Mouse (Mus musculus) frontal cortex, postnatal 10 days (tissue): ENCODE measurements around the gene Mis12.

Experiments
- DNase-seq, 2 experiments: peaks; one replicate each; pipeline ENCODE4 v3.0.0; 2022; ENCODE audit warnings: low spot score in 2 of 2, mixed read lengths in 1 of 2

Mis12 gene

GRCm38 (mm10) chr11:71019201-71020068, at the start of gene Mis12, which contains the start of gene Derl2:
Mis12 (plus strand) TSS chr11:71019611.
Derl2 (minus strand) TSS chr11:71019841.
- DNase-seq: peak; percentile 99

DNA sequence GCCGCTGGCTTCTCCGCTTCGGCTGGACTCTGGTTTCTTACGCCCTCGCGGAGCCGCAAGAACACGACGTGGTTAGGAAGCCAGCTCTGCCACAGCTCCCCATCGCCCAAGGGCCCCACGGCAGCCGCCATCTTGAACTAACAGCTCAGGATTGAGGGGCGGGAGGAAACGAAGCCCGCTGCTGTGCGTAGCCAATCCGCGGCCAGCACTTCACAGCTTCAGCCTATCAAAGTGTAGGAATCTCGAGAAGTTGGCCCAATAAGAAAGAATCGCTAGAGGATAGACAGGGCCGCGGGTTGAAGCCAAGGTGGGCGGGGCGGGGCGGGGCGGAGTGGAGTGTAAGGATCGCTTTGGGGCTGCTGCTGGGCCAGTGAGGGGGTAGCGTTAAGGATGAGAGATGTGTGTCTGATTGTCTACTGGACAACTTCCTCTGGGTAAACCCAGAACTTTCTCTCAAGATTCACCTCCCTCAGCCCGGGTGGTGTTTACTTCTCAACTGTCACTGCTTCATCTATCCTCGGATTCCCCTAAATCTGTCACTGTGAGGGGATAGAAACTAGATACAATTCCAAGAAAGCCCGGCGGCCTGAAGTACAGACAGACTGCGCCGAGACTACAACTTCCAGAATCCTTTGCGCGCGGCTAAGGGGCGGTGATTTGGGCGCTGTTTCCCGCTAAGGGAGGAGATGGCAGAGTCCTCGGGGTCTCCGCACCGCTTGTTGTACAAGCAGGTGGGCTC, 49.4 kb upstream of the Mis12 start, which contains the start of the genes Nup88 and Rpain:
Gene Nup88 (minus strand): TSS at position 153 of the 739 bp plus-strand sequence.
Gene Rpain (plus strand): TSS at position 393 of the 739 bp plus-strand sequence.
- peak; percentile 91 to 92 for DNase-seq

DNA sequence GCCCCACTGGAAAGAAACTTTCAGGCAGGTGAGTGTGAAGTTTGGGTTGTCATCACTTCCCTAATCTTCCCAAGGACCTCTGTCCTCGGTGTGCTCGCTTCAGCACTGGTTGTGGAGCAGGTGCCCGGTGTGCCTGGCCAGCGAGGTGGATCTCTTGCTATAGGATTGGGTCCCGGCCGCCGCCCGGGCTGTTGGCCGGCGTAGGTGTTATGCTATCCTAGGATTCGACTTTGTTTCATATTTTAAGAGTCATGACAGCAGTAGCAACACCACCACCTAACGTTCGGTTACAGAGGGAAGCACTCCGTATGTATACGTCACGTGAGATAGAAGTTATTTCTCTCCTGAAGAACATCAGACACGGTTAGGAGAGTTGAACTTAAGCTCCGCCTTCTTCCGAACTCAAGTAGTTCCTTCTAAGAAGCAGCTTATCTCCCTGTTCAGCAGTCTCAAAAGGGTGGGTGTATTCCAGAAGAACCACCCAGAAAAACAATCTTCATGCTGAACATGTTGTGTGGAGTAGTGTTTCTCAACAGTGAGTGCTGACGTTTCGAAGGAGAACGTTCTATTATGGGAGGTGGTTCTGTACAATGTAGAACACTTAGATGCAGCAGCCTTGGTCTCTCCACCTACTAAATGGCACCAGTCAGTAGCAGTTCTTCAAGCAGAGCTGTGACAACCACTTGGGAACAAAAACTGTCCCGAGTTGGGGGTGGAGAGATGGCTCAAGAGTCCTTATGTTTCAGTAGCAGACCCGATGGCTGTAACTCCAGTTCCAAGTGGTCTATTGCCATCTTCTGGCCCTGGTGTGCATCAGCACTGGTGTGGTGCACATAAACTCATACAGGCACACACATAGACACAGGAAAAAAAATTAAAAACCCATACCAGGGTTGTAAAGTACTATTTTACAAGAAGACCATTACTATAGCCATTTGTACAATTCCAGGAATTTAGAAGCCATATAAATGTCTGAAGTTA, 48.6 kb upstream of the Mis12 start:
- peak in 1 of 2 experiments; percentile 39 for DNase-seq

GRCm38 (mm10) chr11:70972586-70972985, 46.8 kb upstream of the Mis12 start:
- DNase-seq: no peak

DNA sequence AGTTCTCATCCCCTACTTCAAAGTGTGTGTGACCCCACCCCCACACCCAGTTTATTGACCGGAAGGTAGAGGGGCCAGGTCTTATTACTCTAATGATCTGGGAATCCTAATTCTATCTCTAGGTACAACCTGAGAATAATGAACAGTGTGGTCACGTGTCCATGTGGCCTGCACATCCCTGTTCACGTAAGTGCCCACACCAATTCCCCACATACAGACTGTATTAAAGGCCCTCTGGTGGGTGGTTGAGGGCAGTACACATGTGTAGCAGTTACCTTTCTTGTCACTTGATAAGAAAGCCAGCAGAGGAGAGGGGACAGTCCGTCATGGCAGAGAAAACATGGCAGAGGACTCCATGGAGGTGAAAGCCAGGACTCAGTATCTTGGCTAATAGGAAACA, 45.5 kb upstream of the Mis12 start:
- DNase-seq: no peak

GRCm38 (mm10) chr11:70975193-70975592, 44.2 kb upstream of the Mis12 start:
- DNase-seq: no peak

- no peak for DNase-seq
These were observed 42.1 kb upstream of the Mis12 start for GRCm38 (mm10) chr11:70977293-70977692.

DNA sequence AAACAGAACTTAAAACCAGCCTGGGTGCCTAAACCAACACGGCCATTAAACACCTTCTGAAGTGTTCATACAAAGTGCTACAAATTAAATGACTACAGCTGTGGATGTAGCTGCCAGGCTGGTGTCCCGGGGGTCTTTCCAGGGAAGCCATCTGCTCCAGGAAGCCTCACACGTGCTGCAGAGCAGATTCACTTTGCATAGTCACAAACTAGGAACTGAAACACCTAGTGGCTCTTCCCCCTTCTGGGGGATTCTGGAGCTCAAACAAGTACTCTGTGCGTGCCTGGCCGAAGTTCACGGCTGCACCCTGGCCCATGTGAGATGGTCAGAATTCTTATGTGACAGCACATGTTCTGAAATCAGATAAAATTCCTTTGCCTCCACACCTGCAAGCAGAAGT, 39.2 kb upstream of the Mis12 start:
- no peak for DNase-seq

GRCm38 (mm10) chr11:70980751-70981510, 38.5 kb upstream of the Mis12 start:
- no peak for DNase-seq

- DNase-seq: no peak
These were observed 37.4 kb upstream of the Mis12 start for GRCm38 (mm10) chr11:70982030-70982429.

DNA sequence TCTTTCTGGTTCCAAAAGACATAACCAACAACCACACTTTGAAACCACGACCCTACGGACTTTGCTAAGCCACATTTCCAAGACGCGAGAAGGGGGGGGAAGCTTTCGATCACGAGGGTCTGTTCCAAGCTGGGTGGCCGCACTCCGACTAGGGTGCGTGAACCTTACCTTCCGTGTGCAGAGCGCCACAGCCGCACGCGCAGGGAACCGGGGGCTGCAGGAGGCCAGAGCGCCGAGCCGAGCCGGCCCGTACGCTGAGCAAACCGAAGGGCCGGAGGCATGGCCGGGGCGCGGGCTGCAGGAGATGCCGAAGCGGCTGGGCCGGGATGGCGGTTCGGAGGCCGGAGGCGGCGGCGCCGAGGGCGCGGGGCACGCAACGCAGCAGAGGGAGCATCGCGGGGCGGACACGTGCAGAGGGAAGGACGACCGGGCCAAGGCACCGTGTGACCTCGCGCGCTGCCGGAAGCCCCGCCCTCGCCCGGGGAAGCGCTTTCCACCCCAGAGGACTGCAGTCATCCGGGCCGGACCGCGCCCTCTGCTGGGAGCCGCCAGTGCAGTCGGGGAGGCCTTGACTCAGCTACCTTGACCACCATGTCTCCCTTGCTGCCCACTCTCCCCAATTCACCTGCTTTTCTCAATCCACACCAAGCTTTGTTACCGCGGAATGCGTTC, 36.7 kb upstream of the Mis12 start, which contains the start of gene C1qbp:
Gene C1qbp (minus strand): TSS at position 470 of the 672 bp plus-strand sequence.
- DNase-seq: peak; percentile 86 to 92

DNA sequence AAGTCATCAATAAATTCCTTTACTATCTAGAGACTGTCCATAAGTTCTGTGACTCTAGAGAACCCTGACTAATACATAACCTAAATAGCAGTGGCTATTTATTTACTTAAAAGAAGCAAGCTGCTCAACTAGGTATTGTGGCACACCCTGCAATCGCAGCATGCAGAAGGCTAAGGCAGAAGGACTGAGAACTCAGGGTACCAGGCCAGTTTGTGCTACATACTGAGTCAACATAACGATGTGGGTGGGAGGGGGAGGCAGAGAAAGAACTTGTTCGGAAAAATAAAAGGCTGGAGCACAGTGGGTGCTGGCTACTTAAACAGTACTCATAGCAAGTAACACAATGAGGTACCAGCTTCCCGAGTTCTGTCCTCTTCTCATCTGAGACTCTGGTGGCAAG, 18.2 kb upstream of the Mis12 start:
- DNase-seq: no peak

- no peak for DNase-seq
These were observed 15.6 kb upstream of the Mis12 start for GRCm38 (mm10) chr11:71003611-71004315.

DNA sequence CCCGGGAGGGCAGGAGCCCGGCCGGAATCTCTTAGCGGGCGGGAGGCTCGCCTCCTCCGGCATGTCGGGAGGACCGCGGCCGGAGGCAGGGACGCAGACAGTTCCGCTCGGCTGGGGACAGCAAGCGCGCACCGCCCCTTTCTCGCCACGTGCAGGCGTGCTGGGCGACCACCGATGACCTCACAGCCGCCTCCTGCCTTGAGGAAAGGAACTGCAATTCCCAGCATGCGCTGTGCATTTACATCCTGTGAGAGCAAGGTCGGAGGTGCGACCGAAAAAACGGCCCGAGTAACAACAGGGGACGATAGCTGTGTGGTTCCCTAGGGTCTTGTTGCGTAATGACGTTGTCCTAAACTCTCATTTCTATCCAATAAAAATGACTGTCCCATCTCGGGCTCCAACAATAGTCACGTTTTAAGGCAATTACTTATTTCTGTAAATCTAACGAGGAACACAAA, 15.1 kb upstream of the Mis12 start, which contains the start of gene Dhx33:
Gene Dhx33 (minus strand): TSS at position 122 of the 458 bp plus-strand sequence.
- peak; percentile 95 to 96 for DNase-seq

DNA sequence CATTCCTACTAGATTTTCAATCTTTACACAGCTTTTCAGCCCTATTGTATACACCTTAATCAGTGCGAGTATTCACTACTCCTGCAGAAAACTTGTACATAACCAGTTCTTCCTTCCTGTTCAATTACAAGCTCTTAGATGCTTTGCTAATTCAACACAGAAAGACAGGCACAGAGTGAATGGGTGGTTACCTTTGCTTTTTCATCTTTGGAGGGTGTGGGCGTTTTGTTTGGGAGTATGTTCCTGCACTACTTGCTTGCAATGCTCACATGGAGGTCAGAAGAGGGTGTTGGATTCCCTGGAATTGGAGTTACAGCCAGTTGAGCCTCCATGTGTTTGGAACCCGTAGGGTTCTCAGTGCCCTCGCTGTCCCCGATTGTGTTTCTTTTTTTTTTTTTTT, 14.4 kb upstream of the Mis12 start:
- no peak for DNase-seq

DNA sequence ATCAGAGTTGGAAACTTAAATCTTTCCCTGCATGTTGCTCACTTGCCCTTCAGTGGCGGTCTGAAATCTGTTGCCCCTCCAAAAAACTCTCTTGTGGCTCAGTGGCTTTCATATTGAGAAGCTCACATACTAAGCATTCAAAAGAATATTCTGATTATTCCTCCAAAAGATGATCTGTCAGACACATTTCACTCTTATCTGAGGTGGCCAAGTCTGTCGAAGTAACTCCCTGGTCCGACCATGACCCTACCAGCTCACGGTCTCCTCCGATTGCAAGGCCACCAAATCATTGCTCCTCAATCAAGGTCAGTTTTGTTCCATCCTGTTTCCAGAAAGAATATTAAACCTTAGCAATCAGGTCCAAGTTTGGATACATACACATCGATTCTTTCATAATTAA, 12.4 kb upstream of the Mis12 start:
- DNase-seq: no peak

GRCm38 (mm10) chr11:71007831-71008230, 11.6 kb upstream of the Mis12 start:
- no peak for DNase-seq

DNA sequence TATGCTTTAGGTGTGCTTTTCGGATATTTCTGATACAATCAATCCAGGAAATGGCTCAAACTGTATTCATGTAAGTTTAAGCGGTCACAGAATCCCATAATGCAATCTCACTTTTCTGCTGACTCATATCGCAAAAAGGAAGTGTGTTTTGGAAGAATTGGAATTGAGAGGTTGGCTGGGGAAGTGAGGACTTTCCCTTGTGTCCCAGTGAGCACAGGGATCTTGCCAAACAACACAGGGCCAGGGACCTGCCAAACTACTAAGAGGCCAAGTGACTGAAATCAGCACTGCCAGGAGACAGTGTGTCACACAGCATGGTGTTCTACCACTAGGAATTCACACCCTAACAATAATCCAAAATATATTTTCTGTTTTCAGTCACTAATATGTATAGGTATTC, 11.1 kb upstream of the Mis12 start:
- no peak for DNase-seq

DNA sequence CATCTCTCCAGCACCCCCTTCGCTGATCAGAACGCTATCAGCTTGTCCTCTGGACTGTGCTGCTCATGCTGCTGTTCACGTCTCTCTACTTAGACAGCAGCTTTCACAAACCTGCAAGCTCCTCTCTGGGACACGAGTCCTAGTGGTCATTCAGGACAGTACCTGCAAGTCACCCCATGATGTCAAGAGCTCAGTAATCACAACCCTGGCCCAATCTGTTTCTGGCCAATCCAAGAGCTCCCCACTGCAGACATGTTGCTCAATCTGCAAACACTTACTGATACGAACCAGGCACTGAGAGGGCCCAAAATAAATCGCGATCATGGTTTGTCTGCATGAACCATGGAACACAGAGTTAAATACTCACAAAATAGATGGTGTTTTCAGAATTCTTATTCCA, 6.7 kb upstream of the Mis12 start:
- DNase-seq: no peak
